ENCODE assay signal across 10 mouse cellular contexts in the genomic region with DNA sequence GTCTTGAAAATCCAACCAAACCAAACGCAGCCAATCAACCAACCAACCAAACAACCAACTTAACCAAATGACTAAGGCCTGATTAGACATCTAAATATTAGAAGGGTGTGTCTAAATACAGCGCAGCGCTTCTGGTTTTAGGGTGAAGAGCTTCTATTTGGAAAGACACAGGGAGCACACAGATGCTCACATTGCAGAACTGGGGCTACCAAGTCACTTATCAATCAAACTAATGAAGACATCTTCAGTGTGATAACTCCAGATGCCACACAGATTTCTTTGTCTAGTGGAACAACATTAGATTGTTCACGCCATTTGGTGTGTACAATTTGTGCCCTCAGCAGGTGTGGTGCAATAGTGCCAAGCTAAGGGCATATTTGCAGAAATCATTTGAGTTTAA.
"Had no signal": no experiment of that assay in that cellular context is flagged by ENCODE, and none has a peak within 500 bp of the region (broad histone marks: within the 10 kb centered on the region; RNA-seq: fewer than 3 reads in every experiment).

No protein-coding gene starts in this region.

- DNase-seq: lung, adult 18-20 months; lung, embryonic 14.5 days; lung, postnatal 10 days; lung, postnatal 4 days; right cerebral cortex, postnatal 25 days; right cerebral cortex, postnatal 4 days; spleen, adult 18-20 months; thymus, adult 18-20 months; thymus, postnatal 14 days; thymus, postnatal 36 days had no signal
